Mouse (Mus musculus): Measurements from ENCODE around the gene Map7. TPM values are rescaled to one million over a fixed set of nuclear protein-coding genes. Genes with fewer than 3 reads are reported as not detected.

The Map7 gene
- total RNA-seq (2022) = 1 to 10 TPM; 3.0 to 6.3 (median 4.5) TPM

- no peak for DNase-seq (ENCODE audit: low spot score in 2 of 2)
These were observed at the start of gene Map7 for GRCm38 (mm10) chr10:20148130-20148772. Gene Map7, plus strand, starts transcription at chr10:20148471.

DNA sequence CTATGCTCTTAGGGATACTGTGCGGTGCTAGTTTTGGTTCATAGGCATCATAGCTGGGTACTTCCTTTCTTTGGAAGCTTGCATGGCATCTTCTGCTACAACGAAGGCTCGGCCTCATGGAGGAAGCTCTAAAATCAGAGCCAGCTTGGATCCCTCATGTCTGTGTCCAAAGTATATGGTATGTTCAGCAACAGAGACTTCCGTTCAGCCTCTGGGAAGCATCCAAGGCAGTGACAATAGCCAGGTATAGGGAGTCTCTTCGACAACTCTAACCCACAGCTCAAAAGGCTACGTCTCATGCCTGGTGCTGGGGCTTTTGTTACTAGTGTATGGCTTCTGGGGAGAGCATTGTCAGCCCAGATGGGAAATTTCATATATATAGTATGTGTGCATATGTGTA is 46.8 kb upstream of the Map7 start:
- DNase-seq (ENCODE audit: low spot score in 2 of 2) = no peak

DNA sequence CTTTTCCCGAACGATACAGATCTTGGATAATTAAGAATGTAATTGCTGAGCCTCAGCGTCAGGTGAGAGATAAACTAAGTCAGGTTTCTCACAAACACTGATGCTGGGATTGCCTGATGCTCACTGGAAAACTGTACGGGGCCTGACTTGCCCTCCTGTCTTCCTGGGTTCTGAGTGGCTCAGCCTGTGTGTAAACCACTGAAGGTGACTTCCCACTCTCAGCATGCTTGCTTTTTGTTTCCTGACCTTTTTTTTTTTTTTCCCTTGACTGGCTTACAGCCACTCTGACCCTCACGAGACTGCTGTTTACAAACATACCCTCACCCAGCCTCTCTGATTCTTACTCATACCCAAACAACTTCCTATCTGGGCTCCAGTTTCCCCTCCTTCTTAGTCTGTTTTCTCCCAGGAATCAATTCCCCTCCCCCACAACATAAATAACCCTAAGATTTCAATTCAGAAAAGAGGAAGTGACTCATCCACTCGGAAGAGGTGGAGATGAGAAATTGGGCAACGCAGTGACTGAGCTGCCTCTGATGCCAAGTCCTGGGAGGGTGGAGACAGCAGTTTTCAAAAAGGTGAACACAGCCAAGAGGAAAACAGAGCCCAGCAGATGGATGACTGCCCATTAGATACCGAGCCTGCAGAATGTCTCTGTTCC is 43.9 kb upstream of the Map7 start:
- peak; percentile 49 to 73 for DNase-seq (ENCODE audit: low spot score in 2 of 2)

DNA sequence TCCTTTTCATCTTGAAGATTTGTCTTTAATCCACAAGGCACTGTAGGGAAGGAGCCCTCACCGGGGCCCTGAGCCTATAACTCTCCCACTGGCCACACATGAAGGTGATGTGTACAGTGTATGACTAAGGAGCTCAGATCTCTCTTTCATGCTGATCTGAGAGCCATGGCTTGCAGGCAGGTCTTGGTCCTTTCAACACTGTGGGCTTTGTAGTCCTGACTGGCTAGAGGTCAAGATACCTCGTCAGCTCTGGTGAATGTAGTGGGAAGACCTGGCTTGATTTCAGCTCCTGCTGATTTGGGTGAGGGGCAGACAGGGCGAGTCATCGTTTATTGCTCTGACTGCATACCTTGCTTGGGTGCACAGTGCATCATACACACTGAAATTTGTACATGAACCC is 42.7 kb upstream of the Map7 start:
- DNase-seq (ENCODE audit: low spot score in 2 of 2) = no peak

GRCm38 (mm10) chr10:20107031-20107430 is 41.2 kb upstream of the Map7 start:
- no peak for DNase-seq (ENCODE audit: low spot score in 2 of 2)

DNA sequence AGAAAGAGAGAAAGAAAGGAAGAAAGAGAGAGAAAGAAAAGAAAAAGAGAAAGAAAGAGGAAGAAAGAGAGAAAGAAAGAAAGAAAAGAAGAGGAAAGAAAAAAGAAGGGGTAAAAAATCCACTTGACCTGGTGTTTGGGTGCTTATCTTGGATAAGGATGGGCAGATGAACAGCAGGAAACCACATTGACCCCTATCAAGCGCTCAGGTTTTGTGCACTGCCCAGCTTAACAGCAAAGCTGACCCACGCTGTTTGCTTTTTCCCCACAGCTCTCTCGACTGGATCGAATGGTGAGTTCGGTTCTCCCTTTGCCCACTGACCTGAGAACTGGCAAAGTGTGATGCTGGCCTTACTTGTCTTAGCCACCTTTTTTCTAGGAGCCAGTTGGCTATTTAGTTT is 36.8 kb upstream of the Map7 start:
- no peak for DNase-seq (ENCODE audit: low spot score in 2 of 2)

DNA sequence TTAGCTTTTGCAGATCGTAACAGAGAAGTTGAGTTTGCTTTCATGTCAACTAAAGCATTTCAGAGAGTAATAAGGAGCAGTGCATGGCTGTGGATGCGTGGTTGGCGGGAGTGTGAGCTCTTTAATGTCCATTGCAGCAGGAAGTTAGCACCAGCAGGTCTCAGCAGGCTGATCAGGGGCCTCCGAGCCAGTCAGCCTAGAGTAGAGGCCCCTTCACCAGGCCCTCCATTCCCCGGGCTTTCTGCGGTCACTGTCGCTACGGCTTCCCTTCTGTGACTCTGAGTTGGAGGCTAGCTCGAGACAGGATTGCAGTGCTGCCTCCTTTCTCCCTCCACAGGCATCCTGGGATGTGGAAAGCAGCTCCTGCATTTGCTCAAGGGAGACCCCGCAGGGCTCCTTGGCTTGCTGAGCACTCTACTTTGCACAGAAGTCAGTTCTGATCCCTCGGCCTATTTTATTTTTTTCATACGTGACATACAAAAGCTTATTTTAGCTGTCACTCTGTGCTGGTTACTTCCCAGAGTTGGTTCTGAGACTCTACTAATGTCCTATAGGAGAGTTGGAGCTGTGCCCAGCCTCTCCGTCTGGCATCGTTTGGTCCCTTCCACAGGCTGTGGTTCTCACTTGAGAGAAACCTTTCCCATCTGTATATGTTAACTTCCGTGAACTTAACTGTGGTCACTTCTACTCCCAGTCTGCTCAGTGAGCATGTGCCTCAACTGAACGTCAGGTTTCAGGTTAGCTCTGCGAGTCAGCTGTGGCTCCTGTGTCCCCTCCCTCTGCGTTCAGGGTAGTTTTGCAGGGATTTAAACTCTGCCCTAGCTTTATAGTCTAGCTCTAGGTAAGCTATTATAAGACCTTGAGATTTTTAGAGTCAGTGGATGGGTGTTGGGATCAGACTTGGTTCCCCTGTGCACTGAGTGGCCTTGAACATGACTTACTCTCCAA is 36.0 kb upstream of the Map7 start:
- DNase-seq (ENCODE audit: low spot score in 2 of 2) = no peak

- DNase-seq (ENCODE audit: low spot score in 2 of 2) = no peak
These were observed 28.5 kb upstream of the Map7 start for GRCm38 (mm10) chr10:20119504-20120425.

- DNase-seq (ENCODE audit: low spot score in 2 of 2) = no peak
These were observed 26.3 kb upstream of the Map7 start for GRCm38 (mm10) chr10:20121981-20122380.

GRCm38 (mm10) chr10:20123401-20123800 is 24.9 kb upstream of the Map7 start:
- no peak for DNase-seq (ENCODE audit: low spot score in 2 of 2)

- no peak for DNase-seq (ENCODE audit: low spot score in 2 of 2)
These were observed 23.7 kb upstream of the Map7 start for GRCm38 (mm10) chr10:20124576-20124975.

DNA sequence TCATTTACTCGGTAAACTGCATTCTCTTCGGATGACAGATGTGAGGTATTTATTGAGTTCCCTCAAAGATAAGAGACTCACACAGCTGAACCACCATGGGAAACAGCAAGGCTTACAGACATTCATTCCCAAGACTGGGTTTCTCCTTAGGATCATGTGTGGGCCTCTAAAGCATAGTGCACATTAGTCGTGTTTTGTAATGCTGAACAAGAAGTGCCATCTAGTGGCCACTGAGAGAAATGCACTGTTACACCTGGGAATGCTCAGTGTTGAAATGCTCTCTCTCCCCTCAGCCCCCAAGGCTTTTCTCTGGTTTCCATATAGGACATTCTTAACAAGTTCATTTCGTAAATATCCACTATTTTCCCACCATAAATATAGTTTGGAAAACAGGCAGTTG is 23.0 kb upstream of the Map7 start:
- DNase-seq (ENCODE audit: low spot score in 2 of 2) = peak in 1 of 2 experiments; percentile 27

- no peak for DNase-seq (ENCODE audit: low spot score in 2 of 2)
These were observed 15.2 kb upstream of the Map7 start for GRCm38 (mm10) chr10:20132933-20133652.

- DNase-seq (ENCODE audit: low spot score in 2 of 2) = no peak
These were observed 12.8 kb upstream of the Map7 start for GRCm38 (mm10) chr10:20135350-20136058.

GRCm38 (mm10) chr10:20136505-20136904 is 11.8 kb upstream of the Map7 start:
- DNase-seq (ENCODE audit: low spot score in 2 of 2) = no peak

- DNase-seq (ENCODE audit: low spot score in 2 of 2) = no peak
These were observed 6.9 kb upstream of the Map7 start for GRCm38 (mm10) chr10:20141376-20141775.

GRCm38 (mm10) chr10:20148773-20149120 is 476 bp downstream of the Map7 start:
- no peak for DNase-seq (ENCODE audit: low spot score in 2 of 2)

GRCm38 (mm10) chr10:20149121-20149834 is 1.0 kb downstream of the Map7 start:
- peak in 1 of 2 experiments; percentile 10 for DNase-seq (ENCODE audit: low spot score in 2 of 2)

- DNase-seq (ENCODE audit: low spot score in 2 of 2) = no peak
These were observed 1.6 kb downstream of the Map7 start for GRCm38 (mm10) chr10:20149835-20150355.
